In genomic region chr5:118175137-118175536, GRCm38 (mm10) we compare ENCODE assay signal across 10 mouse cellular contexts. TPM values are rescaled to one million over a fixed set of nuclear protein-coding genes. Genes with fewer than 3 reads are reported as not detected.
DNase-seq lines count a peak whose midpoint lies in the region; ATAC-seq and TF ChIP-seq lines count a peak whose summit lies in the region.
"Had no signal": no experiment of that assay in that cellular context is flagged by ENCODE, and none has a peak within 500 bp of the region (broad histone marks: within the 10 kb centered on the region; RNA-seq: fewer than 3 reads in every experiment).

No protein-coding gene starts in this region.

- H3K4me3 ChIP-seq in gastrocnemius, adult 2 months, result no peak overlapping the region
- H3K4me3 ChIP-seq in liver, embryonic 14.5 days (ENCODE audit: insufficient read depth in 1 of 2, low read depth in 2 of 2, low read length in 2 of 2), result no peak overlapping the region
- no peak overlapping the region for H3K4me3 ChIP-seq in liver, embryonic 12.5 days

- H3K9ac ChIP-seq in liver, embryonic 14.5 days (replicated peaks), result no peak overlapping the region
- no peak overlapping the region for H3K9ac ChIP-seq in liver, embryonic 12.5 days

- no peaks in the 10 kb centered on the region for H3K36me3 ChIP-seq in liver, embryonic 14.5 days (replicated peaks; ENCODE audit: control insufficient read depth, insufficient read depth, low read depth)
- H3K36me3 ChIP-seq in liver, embryonic 12.5 days, result no peaks in the 10 kb centered on the region

- no peak overlapping the region for H3K27ac ChIP-seq in gastrocnemius, adult 2 months
- no peak overlapping the region for H3K27ac ChIP-seq in liver, embryonic 14.5 days
- H3K27ac ChIP-seq in liver, embryonic 12.5 days, result no peak overlapping the region

- intact Hi-C loops in gastrocnemius, adult 2 months (cut with DNase I), result no loop called here

- H3K27me3 ChIP-seq in liver, embryonic 14.5 days (ENCODE audit: control insufficient read depth, insufficient read depth, low read length), result peaks cover 47% of the 10 kb centered on the region
- H3K27me3 ChIP-seq in liver, embryonic 12.5 days (replicated peaks), result peaks cover 87% of the 10 kb centered on the region

- no peak for TF ChIP-seq EP300 in liver, embryonic 14.5 days (IDR thresholded peaks at IDR 0.05; ENCODE audit: low read depth)

- H3K9me3 ChIP-seq in liver, embryonic 14.5 days (ENCODE audit: control insufficient read depth, low read length), result no peaks in the 10 kb centered on the region
- no peaks in the 10 kb centered on the region; the same call in 1 of the 2 replicates for H3K9me3 ChIP-seq in liver, embryonic 12.5 days (replicated peaks)

- peak; percentile 40 for TF ChIP-seq CTCF in gastrocnemius, adult 2 months (IDR thresholded peaks at IDR 0.05)
- TF ChIP-seq CTCF in liver, embryonic 14.5 days (IDR thresholded peaks at IDR 0.05; ENCODE audit: low read depth), result peak; percentile 66

- H3K4me2 ChIP-seq in liver, embryonic 14.5 days (ENCODE audit: low read depth), result no peak overlapping the region
- H3K4me2 ChIP-seq in liver, embryonic 12.5 days, result no peak overlapping the region

- no peak for ATAC-seq in liver, embryonic 14.5 days (ENCODE audit: insufficient read depth)
- ATAC-seq in liver, embryonic 12.5 days, result no peak
- ATAC-seq in megakaryocyte progenitor cell, adult 5-6 weeks (replicated peaks; ENCODE audit: poor library complexity), result 0 out of 2 replicates have a peak, but pooled peaks have one; percentile 36

- no peak for DNase-seq in gastrocnemius, adult 2 months
- no peak for DNase-seq in gastrocnemius, postnatal 4 days (ENCODE audit: low spot score in 2 of 2)
- no peak for DNase-seq in liver, embryonic 14.5 days (ENCODE audit: low read depth in 3 of 3, low spot score in 3 of 3)
- DNase-seq in ZHBTc4 (ENCODE audit: low read depth, low spot score), result peak; percentile 62
- no peak for DNase-seq in layer of hippocampus, postnatal 36 days
- DNase-seq in cerebellum, adult 11 months, result no peak
- DNase-seq: cerebellum, adult 11-12 months had no signal

- no peaks in the 10 kb centered on the region; a peak in 1 of 4 replicates for H3K4me1 ChIP-seq in liver, embryonic 14.5 days (replicated peaks; ENCODE audit: control insufficient read depth in 2 of 2, insufficient read depth in 2 of 2, low read length in 1 of 2)
- H3K4me1 ChIP-seq in liver, embryonic 12.5 days, result peaks cover 11% of the 10 kb centered on the region; the same call in 1 of the 2 replicates

- 29% methylated on average over 2 of the region's 2 CpGs for WGBS in liver, embryonic 14.5 days (ENCODE audit: insufficient replicate concordance)
- 31% methylated on average over 2 of the region's 2 CpGs for WGBS in liver, embryonic 12.5 days (ENCODE audit: insufficient replicate concordance)

RNA-seq across cellular contexts. Expression of gene Hrk, which starts 10.7 kb away (rescaled TPM):
- total RNA-seq in gastrocnemius, adult 2 months (2021), result under 1 TPM; 0.08 to 0.15 TPM
- not detected for total RNA-seq in gastrocnemius, postnatal 4 days (2021)
- polyA plus RNA-seq in liver, embryonic 14.5 days (2012; rRNA removed), result 0.01 and 0.02 TPM in 2 replicates
- not detected in 2 replicates for polyA plus RNA-seq in liver, embryonic 14.5 days (2014; fragmentation: Nextera tagmentation; extraction: Ambion mirVana)
- 0.04 TPM in 1 of 2 replicates, not detected in the other for polyA plus RNA-seq in liver, embryonic 12.5 days (2016; fragmentation: Nextera tagmentation; extraction: Ambion mirVana)
- not detected in 2 replicates for total RNA-seq in megakaryocyte progenitor cell, adult 5-6 weeks (2015)
- not detected in 2 replicates for total RNA-seq in megakaryocyte progenitor cell, adult 5-6 weeks (2017)
- 10 to 100 TPM; 38.0 to 40.2 TPM for total RNA-seq in layer of hippocampus, postnatal 36 days (2021)
- polyA plus RNA-seq: liver, embryonic 16.5 days had no signal

RNA-seq across cellular contexts. Expression of gene Fbxw8, which starts 19.9 kb away (rescaled TPM):
- total RNA-seq in gastrocnemius, adult 2 months (2021), result 10 to 100 TPM; 20.8 to 24.2 TPM
- 10 to 100 TPM; 60.2 to 61.6 TPM for total RNA-seq in gastrocnemius, postnatal 4 days (2021)
- polyA plus RNA-seq in liver, embryonic 14.5 days (2012; rRNA removed), result 10.2 and 10.8 TPM in 2 replicates
- 6.2 and 7.4 TPM in 2 replicates for polyA plus RNA-seq in liver, embryonic 14.5 days (2014; fragmentation: Nextera tagmentation; extraction: Ambion mirVana)
- 23.1 and 24.4 TPM in 2 replicates for polyA plus RNA-seq in liver, embryonic 12.5 days (2016; fragmentation: Nextera tagmentation; extraction: Ambion mirVana)
- total RNA-seq in megakaryocyte progenitor cell, adult 5-6 weeks (2015), result 12.4 and 13.6 TPM in 2 replicates
- 20.1 and 24.5 TPM in 2 replicates for total RNA-seq in megakaryocyte progenitor cell, adult 5-6 weeks (2017)
- total RNA-seq in layer of hippocampus, postnatal 36 days (2021), result 10 to 100 TPM; 35.2 to 37.7 TPM

Comparison
In these comparisons a context has a peak if more than half of its experiments do, and no peak if none do; other contexts are left out.
1. RNA of gene Hrk, which starts 10.7 kb away (total RNA-seq): 38.0 to 40.2 TPM in layer of hippocampus, postnatal 36 days; 0.08 to 0.15 TPM in gastrocnemius, adult 2 months, not detected in gastrocnemius, postnatal 4 days and not detected in megakaryocyte progenitor cell, adult 5-6 weeks; every median in the first group is over 10 times any median in the second.